Mouse (Mus musculus): ENCODE measurements around the gene Tbca.
A peak's percentile ranks its signal among the peaks of the same experiment; 100 is the strongest.

Gene Tbca

DNA sequence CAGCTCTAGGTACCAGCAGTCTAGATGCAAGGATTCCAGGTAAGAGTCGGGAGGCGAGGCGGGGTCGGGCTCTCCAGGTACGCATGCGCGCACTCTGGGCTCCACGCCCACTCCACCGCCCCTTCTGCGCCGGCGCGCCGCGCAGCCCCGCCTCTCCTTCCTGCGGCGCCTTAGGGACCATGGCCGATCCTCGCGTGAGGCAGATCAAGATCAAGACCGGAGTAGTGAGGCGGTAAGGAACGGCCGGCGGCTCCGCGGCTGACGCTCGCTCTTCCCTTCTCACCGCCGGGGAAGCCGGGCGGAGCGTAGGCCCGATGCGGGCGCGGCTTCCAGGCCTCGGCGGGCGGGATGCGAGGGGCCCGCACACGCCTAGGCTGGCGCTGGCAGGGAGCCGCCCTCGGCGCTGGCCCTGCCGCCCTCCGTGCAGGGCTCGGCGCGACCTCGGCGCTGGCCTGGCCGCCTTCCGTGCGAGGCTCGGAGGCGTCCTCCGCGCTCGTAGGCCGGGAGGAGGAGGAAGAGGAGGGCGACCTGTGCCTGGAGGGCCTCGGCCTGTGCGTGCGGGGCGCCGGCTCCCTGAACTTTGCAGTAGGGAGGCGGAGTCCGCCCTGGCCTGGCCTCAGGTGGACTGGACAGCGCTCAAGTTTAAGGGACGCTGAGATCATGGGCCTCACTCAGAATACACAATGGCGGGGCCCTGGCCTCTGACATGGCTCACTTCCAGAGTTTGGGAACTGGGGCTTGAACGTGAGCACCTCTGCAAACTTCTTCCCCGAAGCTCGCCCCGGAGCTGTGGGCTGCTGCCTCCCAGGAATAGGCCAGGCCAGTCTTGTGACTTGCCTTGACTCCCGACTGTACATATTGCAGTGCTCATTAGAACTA lies at the start of gene Tbca:
Gene Tbca (plus strand): TSS at position 140 of the 879 bp plus-strand sequence.
- DNase-seq (ENCODE audit: low spot score) = peak; percentile 92

DNA sequence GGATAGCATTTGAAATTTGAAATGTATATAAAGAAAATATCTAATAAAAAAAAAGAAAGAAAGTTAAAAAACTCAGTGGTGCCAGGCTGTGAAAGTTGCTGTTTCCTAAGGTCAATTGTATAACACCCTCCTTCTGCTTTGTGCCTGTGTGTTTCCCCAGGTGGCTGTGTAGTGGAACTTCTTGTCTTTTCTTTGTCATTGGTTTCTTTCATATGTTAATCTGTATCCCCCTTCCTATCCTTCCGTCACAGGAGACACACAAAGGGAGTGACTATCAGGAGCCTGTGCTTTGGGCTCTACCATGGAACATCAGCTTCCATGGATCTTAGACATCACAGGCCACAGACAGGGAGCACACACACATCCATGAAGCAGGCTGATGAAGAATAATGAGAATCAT lies 43.5 kb upstream of the Tbca start:
- DNase-seq (ENCODE audit: low spot score) = no peak

DNA sequence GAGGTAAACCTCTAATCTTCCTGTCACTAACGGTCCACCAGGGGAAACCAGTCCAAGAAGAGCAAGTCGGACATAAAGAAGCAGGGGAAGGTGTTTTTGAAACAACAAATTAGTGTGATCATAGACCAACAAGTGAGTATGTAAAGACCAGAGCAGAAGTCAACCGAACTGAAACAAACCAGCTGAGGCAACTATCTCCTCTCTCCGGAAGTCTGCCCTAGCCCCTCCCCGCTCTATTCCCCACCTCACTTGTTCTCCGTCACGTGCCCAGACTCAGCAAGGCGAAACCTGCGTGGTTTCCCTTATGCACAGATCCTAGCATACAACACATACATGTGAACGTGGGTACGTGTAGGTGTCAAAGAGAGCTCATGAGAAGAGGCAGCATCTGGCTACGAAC lies 22.9 kb upstream of the Tbca start:
- DNase-seq (ENCODE audit: low spot score) = no peak

DNA sequence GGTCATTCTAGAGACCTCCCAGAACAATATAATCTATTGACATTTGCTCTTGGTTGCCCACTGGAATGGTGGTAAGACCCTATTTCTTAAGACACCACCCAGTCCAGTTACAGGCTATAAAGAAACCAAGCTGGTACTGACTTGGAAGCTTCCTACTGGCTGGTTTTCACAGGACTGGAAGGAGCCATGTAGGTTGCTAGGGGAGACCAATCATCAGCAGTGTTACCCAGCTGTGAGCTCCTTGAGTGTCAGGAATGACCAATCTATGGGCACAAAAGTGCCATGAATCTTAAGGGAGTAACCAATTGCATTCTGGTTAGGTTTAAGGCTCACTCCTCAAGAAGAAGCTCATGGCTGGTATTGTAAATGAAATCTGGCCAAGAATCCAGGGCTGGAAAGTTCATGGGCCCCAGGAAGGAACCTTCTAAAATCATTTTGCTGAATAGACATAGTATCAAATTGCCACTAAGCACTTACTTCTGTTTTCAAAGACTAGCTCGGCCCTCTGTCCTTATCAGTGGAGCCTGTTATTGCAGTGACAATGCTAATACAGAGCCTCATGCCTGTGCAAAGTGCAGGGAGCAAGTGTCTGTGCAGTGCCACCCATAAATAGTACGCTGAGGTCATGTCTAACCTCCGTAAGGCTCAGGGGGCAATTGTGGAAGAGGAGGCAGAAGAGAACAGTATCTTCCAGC lies 20.1 kb upstream of the Tbca start:
- no peak for DNase-seq (ENCODE audit: low spot score)

DNA sequence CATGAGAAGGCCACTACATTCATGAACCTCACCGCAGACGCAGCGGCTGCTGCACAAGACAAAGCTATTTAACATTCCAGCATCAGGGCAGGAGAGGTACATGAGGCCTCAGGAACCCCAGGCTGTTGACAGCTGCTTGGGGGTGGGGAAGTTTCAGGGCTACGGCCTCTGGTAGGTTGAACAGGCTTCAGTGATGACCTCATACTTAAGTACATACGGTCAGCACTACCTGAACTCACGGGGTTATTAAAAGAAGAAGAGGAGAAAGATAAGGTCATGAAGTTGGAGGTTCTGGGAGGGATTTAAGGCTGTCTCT lies 19.6 kb upstream of the Tbca start:
- no peak for DNase-seq (ENCODE audit: low spot score)

DNA sequence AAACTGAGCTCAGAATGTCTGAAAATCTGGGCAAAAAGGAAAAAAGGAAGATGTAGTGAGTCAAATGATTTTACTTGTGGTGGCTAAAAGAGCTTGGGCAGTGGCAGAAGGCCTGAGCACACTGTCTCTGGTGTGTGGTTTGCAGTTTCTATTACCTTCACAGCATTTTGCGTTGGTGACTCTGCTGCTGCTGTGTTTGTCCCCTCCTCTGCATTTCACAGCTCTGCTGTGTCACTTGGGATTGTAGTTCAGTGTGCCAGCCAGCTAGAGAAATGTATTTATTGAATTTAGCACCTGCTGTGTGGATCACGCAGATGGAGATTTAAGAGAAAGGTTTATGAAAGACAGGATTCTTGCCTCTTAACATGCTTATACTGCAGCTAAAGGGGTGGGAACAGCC lies 1.8 kb upstream of the Tbca start:
- no peak for DNase-seq (ENCODE audit: low spot score)

DNA sequence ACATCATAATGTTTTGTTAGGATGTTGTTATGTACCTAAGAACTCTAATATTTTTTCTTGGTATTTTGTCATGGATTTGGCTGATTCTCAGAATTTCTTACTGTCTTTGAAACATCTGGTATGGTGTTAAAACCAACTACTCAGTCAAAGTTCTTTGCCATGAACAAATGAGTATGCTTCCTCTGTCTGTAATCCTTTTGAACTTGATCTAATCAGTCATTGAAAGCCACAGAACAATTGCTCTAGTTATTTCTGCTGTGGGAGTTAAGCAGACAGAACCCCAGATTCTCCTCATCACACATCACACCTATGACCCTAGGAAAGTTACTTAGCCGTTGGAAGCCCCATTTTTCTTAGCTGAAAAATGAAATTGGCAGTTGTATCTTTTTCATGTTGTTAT lies 6.0 kb downstream of the Tbca start:
- DNase-seq (ENCODE audit: low spot score) = no peak

DNA sequence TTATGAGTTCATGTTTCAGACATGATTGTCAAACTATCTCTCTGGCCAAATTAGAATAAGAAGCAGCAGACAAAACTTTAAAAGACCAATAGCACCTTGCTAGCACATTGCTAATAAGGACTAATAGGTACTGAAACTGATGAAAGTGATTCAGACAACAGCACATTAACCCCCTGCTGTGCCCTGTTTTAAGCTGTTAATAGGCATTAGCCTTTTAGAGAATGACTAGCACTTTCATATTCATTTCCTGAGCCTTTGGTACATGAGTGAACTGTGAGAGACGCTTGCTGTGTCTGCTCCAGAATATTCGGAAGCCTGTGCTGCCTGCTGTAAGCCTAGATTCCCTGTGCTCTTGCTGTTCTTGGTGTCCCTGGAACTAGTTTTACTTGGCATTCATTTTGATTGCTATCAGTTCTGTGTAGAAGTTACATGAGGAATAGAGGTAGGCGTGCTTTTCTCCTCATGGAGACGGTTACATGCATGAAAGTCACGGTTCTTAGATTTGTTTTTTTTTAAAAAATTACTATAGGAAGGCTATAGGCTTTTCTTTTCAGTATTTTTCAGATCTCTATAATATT lies 14.9 kb downstream of the Tbca start:
- DNase-seq (ENCODE audit: low spot score) = no peak

DNA sequence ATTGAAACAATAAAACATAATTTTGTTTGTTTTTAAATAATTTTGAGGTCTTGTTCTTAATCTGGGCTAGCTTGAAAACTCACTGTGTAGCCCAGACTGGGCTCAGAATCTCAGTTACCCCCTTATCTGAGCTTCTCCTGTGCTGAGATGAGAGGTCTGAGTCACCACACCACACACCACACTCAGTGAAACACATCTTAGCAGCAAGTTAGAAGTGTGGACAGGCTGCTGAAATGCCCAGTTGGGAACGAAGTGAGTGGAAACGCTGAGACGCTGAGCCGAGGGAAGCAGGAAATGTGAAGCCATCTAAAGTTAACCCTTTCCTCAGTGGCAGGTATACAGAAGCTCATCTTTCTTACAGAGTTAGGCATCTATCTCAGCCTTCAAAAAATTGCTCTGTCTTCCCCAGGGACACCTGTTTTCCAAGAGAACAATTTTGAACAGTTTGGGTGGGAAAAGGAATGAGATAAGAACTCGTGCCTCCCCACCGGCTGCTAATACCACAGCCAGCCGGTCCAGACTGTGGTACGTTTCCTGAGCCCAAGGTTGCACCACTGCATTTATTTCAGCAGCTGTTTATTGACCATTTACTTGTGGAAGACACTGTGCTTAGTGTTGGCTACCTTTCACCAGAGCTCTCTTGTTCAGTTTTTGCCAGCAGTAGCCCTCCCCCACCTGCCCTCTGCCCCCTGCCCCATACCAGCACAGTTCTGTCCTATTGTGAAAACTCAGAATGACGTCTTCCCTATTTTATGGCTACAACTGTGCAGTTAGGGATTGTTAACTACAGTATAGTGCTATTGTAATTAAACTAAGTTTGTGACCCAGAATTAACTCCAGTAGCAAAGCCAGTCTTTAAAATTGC lies 17.8 kb downstream of the Tbca start:
- DNase-seq (ENCODE audit: low spot score) = peak; percentile 24

DNA sequence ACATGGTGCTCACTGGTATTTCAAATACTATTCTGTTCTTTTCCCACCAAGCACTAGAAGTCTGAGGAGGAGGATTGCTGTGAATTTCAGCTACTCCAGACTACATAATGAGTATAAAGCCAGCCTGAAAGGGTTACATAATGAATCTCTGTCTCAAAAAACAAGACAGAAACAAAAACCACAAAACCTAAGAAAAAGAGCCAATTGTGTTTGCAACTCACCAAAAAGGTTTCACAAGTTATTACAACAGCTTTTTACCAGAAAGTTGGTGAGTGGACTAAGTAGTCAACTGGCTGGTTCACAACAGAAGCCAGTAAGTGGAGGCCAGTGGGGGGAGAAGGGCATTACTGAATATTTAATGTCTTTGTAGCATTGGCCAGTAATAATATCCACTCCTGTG lies 19.9 kb downstream of the Tbca start:
- DNase-seq (ENCODE audit: low spot score) = no peak

DNA sequence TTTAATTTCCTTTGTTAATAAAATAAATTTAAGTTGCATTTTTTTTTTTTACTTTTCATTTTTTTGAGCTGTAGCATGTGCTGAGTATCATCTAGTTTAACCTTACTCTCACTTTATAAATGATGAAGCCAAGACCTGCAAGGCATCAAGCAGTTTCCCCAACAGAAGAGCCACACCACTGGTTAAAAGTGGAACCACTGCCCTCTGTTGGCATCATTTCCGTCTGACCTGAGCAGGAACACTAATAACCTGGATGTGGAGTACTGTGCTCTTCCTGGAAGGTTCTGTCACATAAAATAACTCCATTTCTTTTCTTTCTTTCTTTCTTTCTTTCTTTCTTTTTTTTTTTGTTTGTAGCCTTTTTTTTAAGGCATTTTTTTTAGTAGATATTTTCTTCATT lies 21.0 kb downstream of the Tbca start:
- no peak for DNase-seq (ENCODE audit: low spot score)

DNA sequence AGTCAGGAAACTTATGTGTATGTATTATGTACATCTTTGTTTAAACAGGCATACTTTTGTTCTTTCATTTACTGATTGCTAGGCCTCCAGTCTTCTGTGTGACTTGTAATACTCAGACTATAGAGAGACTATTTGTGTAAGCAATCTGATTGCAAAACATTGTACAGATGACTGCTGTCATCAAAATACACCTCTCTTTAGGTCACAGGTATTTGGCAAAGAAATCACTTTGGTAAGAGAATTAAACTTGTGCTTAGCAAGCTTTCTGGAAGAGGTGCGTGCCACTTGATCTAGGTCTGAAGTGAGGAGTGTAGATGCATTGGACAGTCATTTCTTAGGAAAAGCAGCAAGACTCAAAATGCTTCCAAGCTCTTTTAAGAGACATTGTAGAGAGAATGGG lies 22.7 kb downstream of the Tbca start:
- no peak for DNase-seq (ENCODE audit: low spot score)

DNA sequence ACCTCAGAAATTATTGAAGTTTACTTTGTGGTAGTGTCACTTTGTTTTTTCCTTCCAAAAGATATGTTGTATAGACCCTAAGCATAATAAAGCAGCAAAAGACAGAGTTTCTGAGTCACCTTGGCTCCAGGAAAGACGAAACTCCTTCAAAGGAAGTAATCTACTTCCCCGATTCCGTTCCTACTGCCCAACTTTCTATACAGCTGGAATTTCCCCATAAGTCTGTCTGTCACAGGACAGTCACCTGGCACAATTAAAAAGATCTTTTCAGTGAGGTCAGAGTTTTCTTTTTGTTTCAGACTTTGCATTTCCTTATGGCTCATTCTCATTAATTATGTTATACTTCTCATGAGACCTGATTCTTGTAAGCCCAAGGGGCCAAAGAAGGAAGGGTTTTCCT lies 25.1 kb downstream of the Tbca start:
- DNase-seq (ENCODE audit: low spot score) = no peak

DNA sequence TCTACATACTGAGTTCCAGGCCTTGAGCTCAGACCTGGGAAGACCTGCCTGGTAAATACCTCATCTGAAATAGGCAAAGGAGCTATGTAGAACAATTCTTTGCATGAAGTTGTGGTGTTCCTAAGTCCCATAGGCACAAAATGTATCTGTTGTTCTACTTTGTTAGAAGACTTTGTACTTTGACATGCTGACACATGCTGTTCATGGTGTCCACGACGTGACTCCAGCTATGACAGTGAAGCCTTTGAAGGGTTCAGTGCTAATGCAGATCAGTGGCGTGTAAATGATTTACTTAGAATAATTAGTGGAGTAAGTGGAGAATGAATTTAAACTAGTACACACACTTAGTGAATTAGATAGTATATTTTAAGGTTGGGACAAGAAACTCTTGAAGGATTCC lies 31.8 kb downstream of the Tbca start:
- peak; percentile 19 for DNase-seq (ENCODE audit: low spot score)

DNA sequence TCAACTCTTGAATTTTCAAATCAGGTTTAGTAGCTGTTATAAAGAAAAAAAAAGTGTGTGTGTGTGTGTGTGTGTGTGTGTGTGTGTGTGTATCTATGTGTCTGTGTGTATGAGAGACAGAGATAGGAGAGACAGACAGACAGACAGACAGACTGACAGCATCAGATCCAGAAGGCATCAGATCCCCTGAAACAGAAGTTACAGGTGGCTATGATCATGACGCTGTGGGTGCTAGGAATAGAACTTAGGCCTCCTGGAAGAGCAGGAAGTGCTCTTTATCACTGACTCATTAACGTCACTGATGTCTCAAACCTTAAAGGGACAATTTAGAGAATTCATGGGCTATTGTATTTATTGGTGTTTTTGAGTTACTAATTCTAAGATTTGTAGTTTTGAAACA lies 32.2 kb downstream of the Tbca start:
- no peak for DNase-seq (ENCODE audit: low spot score)

DNA sequence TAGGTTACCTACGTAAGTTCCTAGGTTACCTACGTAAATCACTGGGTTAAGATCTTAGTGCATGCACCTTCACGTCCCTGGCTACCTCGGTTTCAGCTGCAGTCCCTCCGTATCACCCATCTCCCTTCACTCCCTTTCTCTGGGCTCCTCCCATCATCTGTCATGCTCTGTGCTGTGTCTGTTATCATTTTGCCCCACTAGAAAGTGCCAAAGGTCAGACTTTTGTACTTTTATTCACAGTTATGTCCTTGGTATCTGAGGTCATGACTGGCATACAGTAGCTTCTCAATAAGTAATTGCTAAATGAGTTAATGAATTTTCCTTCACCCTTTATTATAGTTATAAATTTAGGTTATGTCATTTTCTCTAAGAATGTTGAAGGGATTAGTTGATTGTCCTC lies 37.7 kb downstream of the Tbca start:
- no peak for DNase-seq (ENCODE audit: low spot score)

DNA sequence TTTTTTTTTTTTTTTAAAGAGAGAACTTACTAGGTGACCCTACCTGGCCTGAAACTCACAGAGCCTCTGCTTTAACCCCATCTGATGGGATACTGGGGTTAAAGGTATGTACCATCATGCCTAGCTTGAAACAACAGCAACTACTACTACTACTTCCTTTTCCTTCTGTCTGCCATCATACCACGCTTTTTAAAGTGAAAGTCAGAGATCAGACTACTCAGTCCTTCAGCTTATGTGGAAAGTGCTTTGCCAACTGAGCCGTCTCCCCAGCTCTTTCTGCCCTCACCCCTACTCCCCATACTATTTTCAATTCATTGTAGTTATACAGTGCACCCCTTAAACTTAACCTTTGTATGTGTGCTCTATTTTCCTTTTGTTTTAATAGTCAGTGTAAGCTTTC lies 38.3 kb downstream of the Tbca start:
- DNase-seq (ENCODE audit: low spot score) = no peak

DNA sequence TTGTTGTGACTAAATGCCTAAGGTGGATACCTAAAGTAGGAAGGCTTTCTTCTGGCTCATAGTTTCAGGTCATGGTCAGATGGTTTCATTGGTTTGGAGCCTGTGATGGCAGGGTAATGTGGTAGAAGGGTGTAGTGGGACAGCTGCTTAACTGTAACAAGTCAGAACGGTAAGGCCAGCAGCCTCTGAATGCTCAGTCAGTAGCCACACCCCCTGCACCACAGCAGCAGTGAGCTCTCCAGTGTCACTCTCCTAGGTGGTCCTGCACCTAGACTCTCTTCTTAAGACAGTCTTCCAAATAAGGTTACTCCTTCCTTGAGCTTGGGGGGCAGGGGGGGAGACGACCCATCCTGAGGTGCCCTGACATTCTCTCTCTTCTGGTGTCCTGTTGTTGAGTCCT lies 39.1 kb downstream of the Tbca start:
- no peak for DNase-seq (ENCODE audit: low spot score)

DNA sequence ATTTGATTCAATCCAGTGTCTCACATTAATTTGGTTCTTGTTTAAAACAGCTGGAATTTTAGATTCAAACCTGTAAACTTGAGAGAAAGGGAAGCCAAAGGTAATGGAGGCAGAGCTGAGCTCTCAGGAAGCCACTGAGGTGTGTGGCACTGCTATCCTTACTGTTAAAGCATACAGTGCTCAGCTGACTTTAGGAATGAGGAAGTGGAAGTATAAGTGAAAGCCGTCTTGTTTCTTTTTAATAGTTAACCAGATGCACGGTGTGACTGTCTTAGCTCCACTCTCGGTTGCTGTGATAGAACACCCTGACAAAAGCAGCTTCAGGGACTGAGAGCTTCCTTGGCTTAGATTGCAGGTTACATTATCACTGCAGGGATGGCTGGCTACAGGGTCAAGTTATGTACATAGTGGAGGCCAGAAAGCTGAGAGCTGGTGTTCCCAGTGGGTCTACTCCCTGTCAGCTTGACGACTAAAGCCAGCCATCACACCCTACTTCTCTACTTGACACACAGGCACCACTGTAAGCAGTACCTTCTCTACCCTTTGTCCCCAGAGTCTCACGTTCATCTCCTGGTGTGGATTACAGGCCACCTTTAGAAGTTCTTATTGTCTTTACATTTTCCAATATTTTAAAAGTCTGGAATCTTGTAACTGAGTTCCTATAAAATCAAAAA lies 49.5 kb downstream of the Tbca start:
- DNase-seq (ENCODE audit: low spot score) = no peak

DNA sequence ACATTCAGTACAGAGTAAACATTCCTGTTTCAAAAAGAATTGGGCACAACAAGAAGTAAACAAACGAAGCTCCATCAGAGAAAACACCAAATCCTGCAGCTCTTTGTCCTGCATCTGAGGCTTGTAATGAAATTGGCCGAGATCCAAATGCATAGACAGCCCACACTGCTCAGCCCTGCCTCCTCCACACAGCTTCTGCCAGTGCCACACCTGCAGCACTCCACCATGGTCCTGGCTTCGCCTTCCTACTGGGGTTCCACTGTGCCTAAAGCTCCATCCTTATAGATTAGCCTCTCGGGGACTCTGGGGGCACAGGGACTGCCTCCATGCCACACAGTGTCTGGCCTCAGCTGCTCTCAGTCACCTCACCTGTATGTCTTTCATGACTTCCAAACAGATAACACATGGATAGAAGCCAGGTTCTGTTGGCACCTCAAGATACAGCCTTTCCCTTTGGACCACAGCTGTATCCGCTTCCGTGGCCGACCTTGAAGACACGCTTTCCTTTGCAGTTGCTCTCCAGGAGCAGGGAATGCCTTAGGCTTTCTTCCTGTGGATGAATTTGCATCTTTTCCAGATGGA lies 50.1 kb downstream of the Tbca start:
- DNase-seq (ENCODE audit: low spot score) = no peak

DNA sequence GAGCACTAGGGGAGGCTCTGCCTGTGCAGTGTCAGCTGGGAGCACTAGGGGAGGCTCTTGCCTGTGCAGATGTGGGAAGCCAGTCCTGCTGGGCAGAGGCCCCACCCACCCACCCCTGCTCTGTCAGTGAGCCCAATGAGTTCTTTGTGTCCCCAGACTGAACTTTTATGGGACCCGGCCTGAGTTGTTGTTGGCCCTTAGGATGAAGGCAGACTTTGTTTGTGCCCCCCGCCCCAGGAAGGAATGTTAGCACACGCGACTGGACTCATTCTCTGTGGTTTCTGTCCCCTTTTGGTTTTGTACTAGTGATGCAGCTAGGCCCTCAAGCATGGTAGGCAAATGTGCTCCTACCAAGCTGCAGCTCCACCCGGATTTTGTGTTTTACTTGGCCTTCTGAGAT lies 54.5 kb downstream of the Tbca start:
- no peak for DNase-seq (ENCODE audit: low spot score)

DNA sequence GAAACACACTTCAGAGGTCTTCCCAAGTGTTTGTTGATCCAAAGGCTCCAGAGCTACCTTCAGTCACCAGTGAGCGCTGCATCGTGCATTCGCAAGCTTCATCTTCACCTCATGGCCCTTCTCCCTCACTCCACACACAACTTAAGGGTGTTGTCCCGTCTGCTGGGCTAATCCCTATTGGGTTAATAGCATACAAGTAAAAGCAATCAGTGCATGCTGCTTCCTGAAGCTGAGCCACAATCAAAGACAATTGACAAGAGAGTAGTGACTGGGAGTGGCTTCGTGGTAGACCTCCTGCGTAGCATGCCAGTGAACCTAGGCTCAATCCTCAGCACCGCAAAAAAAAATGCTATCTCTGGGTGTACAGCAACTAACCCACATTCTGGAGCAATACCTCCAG lies 59.2 kb downstream of the Tbca start:
- no peak for DNase-seq (ENCODE audit: low spot score)

Data from yolk sac, embryonic 10.5 days (tissue).